Mouse (Mus musculus): ENCODE data around the gene Zfp933. TPM values are rescaled to one million over a fixed set of nuclear protein-coding genes. Genes with fewer than 3 reads are reported as not detected.
"Not testable (repeated sequence)": the region's sequence is repeated elsewhere in the genome, so short reads cannot be mapped to it uniquely, and the experiment has no call there.

Zfp933 gene
- total and polyA plus RNA-seq, 2 experiments = 0.56 to 4.9 TPM

- Histone ChIP-seq H3K36me3 (ENCODE audit: control insufficient read depth, insufficient read depth, low read length) (no peaks in the 10 kb centered on the region), H3K4me1 (ENCODE audit: control insufficient read depth, insufficient read depth, low read length) (no peaks in the 10 kb centered on the region), H3K79me2 (ENCODE audit: control insufficient read depth, insufficient read depth, low read length) (no peaks in the 10 kb centered on the region), H3K27me3 (ENCODE audit: control insufficient read depth, insufficient read depth, low read length) (no peaks in the 10 kb centered on the region), H3K27ac (replicated peaks; ENCODE audit: insufficient read depth, low read depth, low read length) (no peak overlapping the region), H3K9ac (ENCODE audit: low read depth, low read length) (no peak overlapping the region), H3K4me3 (ENCODE audit: insufficient read depth, low read depth, low read length) (no peak overlapping the region)
- peak; percentile 41 for DNase-seq (ENCODE audit: extremely low read depth, low read depth, low spot score)
- peak; percentile 43 for TF ChIP-seq CTCF (IDR thresholded peaks at IDR 0.05; ENCODE audit: low read depth, low read length)
- no peak for TF ChIP-seq POLR2A (IDR thresholded peaks at IDR 0.05; ENCODE audit: extremely low read depth, insufficient read depth, low read length)
- WGBS = 60% methylated on average over 2 of the region's 2 CpGs
Measured at GRCm38 (mm10) chr4:147814592-147815167, 33.5 kb downstream of the Zfp933 start.

GRCm38 (mm10) chr4:147813249-147813765 lies 34.9 kb downstream of the Zfp933 start:
- Histone ChIP-seq H3K27ac (replicated peaks; ENCODE audit: insufficient read depth, low read depth, low read length) (no peak overlapping the region), H3K4me3 (ENCODE audit: insufficient read depth, low read depth, low read length) (no peak overlapping the region), H3K79me2 (ENCODE audit: control insufficient read depth, insufficient read depth, low read length) (no peaks in the 10 kb centered on the region), H3K27me3 (ENCODE audit: control insufficient read depth, insufficient read depth, low read length) (no peaks in the 10 kb centered on the region), H3K9ac (ENCODE audit: low read depth, low read length) (no peak overlapping the region), H3K36me3 (ENCODE audit: control insufficient read depth, insufficient read depth, low read length) (no peaks in the 10 kb centered on the region), H3K4me1 (ENCODE audit: control insufficient read depth, insufficient read depth, low read length) (no peaks in the 10 kb centered on the region)
- no peak for DNase-seq (ENCODE audit: extremely low read depth, low read depth, low spot score)
- TF ChIP-seq POLR2A (IDR thresholded peaks at IDR 0.05; ENCODE audit: extremely low read depth, insufficient read depth, low read length) (no peak), CTCF (IDR thresholded peaks at IDR 0.05; ENCODE audit: low read depth, low read length) (no peak)
- WGBS = 51% methylated on average over 5 of the region's 5 CpGs

- not testable (repeated sequence) for H3K27ac ChIP-seq (replicated peaks; ENCODE audit: insufficient read depth, low read depth, low read length); H3K4me3 ChIP-seq (ENCODE audit: insufficient read depth, low read depth, low read length); H3K27me3 ChIP-seq (ENCODE audit: control insufficient read depth, insufficient read depth, low read length); H3K4me1 ChIP-seq (ENCODE audit: control insufficient read depth, insufficient read depth, low read length); H3K9ac ChIP-seq (ENCODE audit: low read depth, low read length); DNase-seq (ENCODE audit: extremely low read depth, low read depth, low spot score); H3K36me3 ChIP-seq (ENCODE audit: control insufficient read depth, insufficient read depth, low read length); H3K79me2 ChIP-seq (ENCODE audit: control insufficient read depth, insufficient read depth, low read length)
- 52% methylated on average over 2 of the region's 2 CpGs for WGBS
Measured at GRCm38 (mm10) chr4:147809966-147810304, 38.2 kb downstream of the Zfp933 start.

- H3K27me3 ChIP-seq (ENCODE audit: control insufficient read depth, insufficient read depth, low read length) = not testable (repeated sequence)
- WGBS = 11% methylated on average over 15 of the region's 15 CpGs
- H3K27ac ChIP-seq (replicated peaks; ENCODE audit: insufficient read depth, low read depth, low read length) = peak within 1 kb of the TSS; percentile 13; the same call in 1 of the 2 replicates
Measured at GRCm38 (mm10) chr4:147809292-147809965, 38.7 kb downstream of the Zfp933 start, which contains the start of gene Zfp984. TSS of gene Zfp984 (minus strand) at chr4:147809788.

GRCm38 (mm10) chr4:147808483-147808882 lies 39.7 kb downstream of the Zfp933 start:
- H3K27ac ChIP-seq (replicated peaks; ENCODE audit: insufficient read depth, low read depth, low read length); H3K4me1 ChIP-seq (ENCODE audit: control insufficient read depth, insufficient read depth, low read length); H3K27me3 ChIP-seq (ENCODE audit: control insufficient read depth, insufficient read depth, low read length); H3K9ac ChIP-seq (ENCODE audit: low read depth, low read length); H3K36me3 ChIP-seq (ENCODE audit: control insufficient read depth, insufficient read depth, low read length); H3K79me2 ChIP-seq (ENCODE audit: control insufficient read depth, insufficient read depth, low read length); DNase-seq (ENCODE audit: extremely low read depth, low read depth, low spot score); H3K4me3 ChIP-seq (ENCODE audit: insufficient read depth, low read depth, low read length): not testable (repeated sequence)
- WGBS = 80% methylated on average over 4 of the region's 4 CpGs

More at GRCm38 (mm10) chr4:147809292-147809965, 38.7 kb downstream of the Zfp933 start, which contains the start of gene Zfp984:
- H3K4me1 ChIP-seq (ENCODE audit: control insufficient read depth, insufficient read depth, low read length); H3K79me2 ChIP-seq (ENCODE audit: control insufficient read depth, insufficient read depth, low read length); H3K36me3 ChIP-seq (ENCODE audit: control insufficient read depth, insufficient read depth, low read length): not testable (repeated sequence)
- peak; percentile 52 for DNase-seq (ENCODE audit: extremely low read depth, low read depth, low spot score)
- Histone ChIP-seq H3K4me3 (ENCODE audit: insufficient read depth, low read depth, low read length) (peak within 1 kb of the TSS; percentile 68), H3K9ac (ENCODE audit: low read depth, low read length) (peak within 1 kb of the TSS; percentile 69)

- H3K4me1 ChIP-seq (ENCODE audit: control insufficient read depth, insufficient read depth, low read length); DNase-seq (ENCODE audit: extremely low read depth, low read depth, low spot score); H3K36me3 ChIP-seq (ENCODE audit: control insufficient read depth, insufficient read depth, low read length); H3K4me3 ChIP-seq (ENCODE audit: insufficient read depth, low read depth, low read length); H3K79me2 ChIP-seq (ENCODE audit: control insufficient read depth, insufficient read depth, low read length); H3K27ac ChIP-seq (replicated peaks; ENCODE audit: insufficient read depth, low read depth, low read length); H3K9ac ChIP-seq (ENCODE audit: low read depth, low read length); H3K27me3 ChIP-seq (ENCODE audit: control insufficient read depth, insufficient read depth, low read length): not testable (repeated sequence)
- 93% methylated on average over 1 of the region's 1 CpGs for WGBS
Measured at GRCm38 (mm10) chr4:147795308-147795707, 52.9 kb downstream of the Zfp933 start.

GRCm38 (mm10) chr4:147794026-147794665 lies 54.0 kb downstream of the Zfp933 start:
- H3K27me3 ChIP-seq (ENCODE audit: control insufficient read depth, insufficient read depth, low read length); H3K27ac ChIP-seq (replicated peaks; ENCODE audit: insufficient read depth, low read depth, low read length); H3K9ac ChIP-seq (ENCODE audit: low read depth, low read length); H3K4me1 ChIP-seq (ENCODE audit: control insufficient read depth, insufficient read depth, low read length); H3K4me3 ChIP-seq (ENCODE audit: insufficient read depth, low read depth, low read length); H3K79me2 ChIP-seq (ENCODE audit: control insufficient read depth, insufficient read depth, low read length); H3K36me3 ChIP-seq (ENCODE audit: control insufficient read depth, insufficient read depth, low read length); DNase-seq (ENCODE audit: extremely low read depth, low read depth, low spot score): not testable (repeated sequence)
- 86% methylated on average over 3 of the region's 3 CpGs for WGBS

- H3K9ac ChIP-seq (ENCODE audit: low read depth, low read length); H3K36me3 ChIP-seq (ENCODE audit: control insufficient read depth, insufficient read depth, low read length); H3K79me2 ChIP-seq (ENCODE audit: control insufficient read depth, insufficient read depth, low read length); H3K4me1 ChIP-seq (ENCODE audit: control insufficient read depth, insufficient read depth, low read length); DNase-seq (ENCODE audit: extremely low read depth, low read depth, low spot score); H3K4me3 ChIP-seq (ENCODE audit: insufficient read depth, low read depth, low read length); H3K27ac ChIP-seq (replicated peaks; ENCODE audit: insufficient read depth, low read depth, low read length); H3K27me3 ChIP-seq (ENCODE audit: control insufficient read depth, insufficient read depth, low read length): not testable (repeated sequence)
- WGBS = 58% methylated on average over 2 of the region's 2 CpGs
Measured at GRCm38 (mm10) chr4:147793390-147793916, 54.7 kb downstream of the Zfp933 start.

Data from liver, adult 2 months (tissue).